Mouse (Mus musculus): ENCODE results near the gene D5Ertd577e.
"Not testable (repeated sequence)": the region's sequence is repeated elsewhere in the genome, so short reads cannot be mapped to it uniquely, and the experiment has no call there.

Gene D5Ertd577e

GRCm38 (mm10) chr5:95456506-95456905 lies at the start of gene D5Ertd577e:
Gene D5Ertd577e (plus strand): TSS chr5:95456806.
- not testable (repeated sequence) for DNase-seq (ENCODE audit: low spot score in 2 of 2)

- not testable (repeated sequence) for DNase-seq (ENCODE audit: low spot score in 2 of 2)
These were observed 53.9 kb downstream of the D5Ertd577e start, which contains the start of gene Gm3286 for GRCm38 (mm10) chr5:95510458-95510857. Gene Gm3286 (plus strand): TSS chr5:95510758.

Data from natural killer cell, adult 2 months (primary cell).